Mouse (Mus musculus): Measurements from ENCODE around the gene Ltbp4. TPM values are rescaled to one million over a fixed set of nuclear protein-coding genes. Genes with fewer than 3 reads are reported as not detected.
A peak's percentile ranks its signal among the peaks of the same experiment; 100 is the strongest.

Ltbp4 gene
- polyA plus RNA-seq, 1 experiment from 2014 or later = 7.2 TPM

DNA sequence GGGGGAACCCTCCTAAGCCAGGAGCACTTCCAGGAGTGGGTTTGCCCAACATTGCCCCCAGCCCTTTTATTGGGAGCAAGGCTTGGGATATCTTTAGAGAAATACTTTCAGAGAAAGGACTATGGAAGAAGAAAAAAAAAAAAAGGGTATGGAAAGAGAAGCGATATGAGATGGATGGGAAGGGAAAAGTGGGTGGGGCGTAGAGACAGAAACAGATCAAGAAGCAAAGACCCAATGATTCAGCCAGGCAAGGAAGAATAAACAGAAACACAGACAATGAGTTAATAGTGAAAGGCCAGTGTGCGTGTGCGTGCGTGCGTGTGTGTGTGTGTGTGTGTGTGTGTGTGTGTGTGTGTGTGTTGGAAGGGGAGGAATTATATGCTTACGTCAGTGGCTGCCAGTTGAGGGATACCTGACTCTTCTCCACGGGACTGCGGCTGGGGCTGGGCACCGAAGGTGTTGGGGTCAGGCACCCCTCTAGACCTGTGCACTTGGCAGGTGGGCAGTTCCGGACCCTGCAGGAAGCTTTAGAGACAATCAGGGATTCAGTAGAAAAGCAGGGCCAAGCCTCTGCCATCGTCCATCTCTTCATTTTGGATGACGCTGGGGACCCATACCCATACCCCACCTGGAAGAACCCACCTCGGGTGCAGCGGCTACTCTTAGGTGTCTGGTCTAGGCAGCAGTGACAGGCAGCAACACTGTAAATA lies 2.3 kb downstream of the Ltbp4 start:
- DNase-seq (no peak), ATAC-seq (no peak)
- peaks cover 84% of the 10 kb centered on the region for H3K27me3 ChIP-seq (ENCODE audit: insufficient read depth, low read length)

DNA sequence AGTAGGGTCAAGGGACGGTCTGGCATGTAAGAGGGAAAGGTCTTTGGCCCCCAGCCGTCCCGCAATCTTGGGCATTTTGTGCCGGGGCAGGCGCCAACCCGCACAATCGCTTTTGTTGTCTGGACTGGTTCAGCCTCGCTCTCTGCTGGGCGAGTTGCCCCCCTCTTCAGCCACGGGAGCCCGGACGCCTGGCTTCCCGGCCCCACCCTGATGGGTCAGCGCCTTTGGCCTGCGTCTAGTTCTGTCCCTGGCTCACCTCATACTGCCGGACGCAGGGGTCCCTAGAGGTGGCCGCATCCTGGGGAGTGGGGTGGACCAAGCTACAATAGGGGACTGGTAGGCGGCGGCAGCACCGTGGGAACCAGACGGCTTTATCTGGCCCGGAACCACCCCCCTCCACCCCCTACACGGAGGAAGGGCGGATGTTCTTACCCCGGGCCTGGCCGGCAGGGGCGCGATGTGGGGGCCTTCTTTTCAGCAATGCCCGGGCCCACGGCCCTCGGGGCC lies 3.0 kb downstream of the Ltbp4 start:
- WGBS (ENCODE audit: insufficient replicate concordance) = 11% methylated on average over 32 of the region's 32 CpGs
- no peak for DNase-seq
- TF ChIP-seq EP300 (IDR thresholded peaks at IDR 0.05; ENCODE audit: low read depth) (no peak), CTCF (IDR thresholded peaks at IDR 0.05; ENCODE audit: low read depth) (0 out of 2 replicates have a peak, but pooled peaks have one; percentile 23)
- Histone ChIP-seq H3K27ac (ENCODE audit: low read depth) (no peak overlapping the region), H3K27me3 (ENCODE audit: insufficient read depth, low read length) (peaks cover 89% of the 10 kb centered on the region), H3K4me3 (ENCODE audit: low read depth, low read length) (no peak overlapping the region; the same call in 1 of the 2 replicates), H3K4me2 (ENCODE audit: low read depth, low read length) (peak overlapping the region; percentile 71; the same call in 1 of the 2 replicates), H3K9me3 (ENCODE audit: low read length) (no peaks in the 10 kb centered on the region), H3K4me1 (ENCODE audit: insufficient read depth) (peaks cover 15% of the 10 kb centered on the region), H3K36me3 (replicated peaks; ENCODE audit: insufficient read depth, low read length) (no peaks in the 10 kb centered on the region), H3K9ac (replicated peaks) (no peak overlapping the region)
- no peak for ATAC-seq

More for the DNA sequence above, 2.3 kb downstream of the Ltbp4 start:
- no peak for TF ChIP-seq CTCF (IDR thresholded peaks at IDR 0.05; ENCODE audit: low read depth)
- TF ChIP-seq EP300 (IDR thresholded peaks at IDR 0.05; ENCODE audit: low read depth) = no peak
- H3K4me1 ChIP-seq (ENCODE audit: insufficient read depth) = peaks cover 10% of the 10 kb centered on the region; the same call in 1 of the 2 replicates
- H3K27ac ChIP-seq (ENCODE audit: low read depth) = no peak overlapping the region
- H3K36me3 ChIP-seq (replicated peaks; ENCODE audit: insufficient read depth, low read length) = no peaks in the 10 kb centered on the region
- 53% methylated on average over 15 of the region's 15 CpGs for WGBS (ENCODE audit: insufficient replicate concordance)
- H3K4me3 ChIP-seq (ENCODE audit: low read depth, low read length) = no peak overlapping the region
- H3K9ac ChIP-seq (replicated peaks) = no peak overlapping the region
- no peak overlapping the region for H3K4me2 ChIP-seq (ENCODE audit: low read depth, low read length)
- H3K9me3 ChIP-seq (ENCODE audit: low read length) = no peaks in the 10 kb centered on the region

DNA sequence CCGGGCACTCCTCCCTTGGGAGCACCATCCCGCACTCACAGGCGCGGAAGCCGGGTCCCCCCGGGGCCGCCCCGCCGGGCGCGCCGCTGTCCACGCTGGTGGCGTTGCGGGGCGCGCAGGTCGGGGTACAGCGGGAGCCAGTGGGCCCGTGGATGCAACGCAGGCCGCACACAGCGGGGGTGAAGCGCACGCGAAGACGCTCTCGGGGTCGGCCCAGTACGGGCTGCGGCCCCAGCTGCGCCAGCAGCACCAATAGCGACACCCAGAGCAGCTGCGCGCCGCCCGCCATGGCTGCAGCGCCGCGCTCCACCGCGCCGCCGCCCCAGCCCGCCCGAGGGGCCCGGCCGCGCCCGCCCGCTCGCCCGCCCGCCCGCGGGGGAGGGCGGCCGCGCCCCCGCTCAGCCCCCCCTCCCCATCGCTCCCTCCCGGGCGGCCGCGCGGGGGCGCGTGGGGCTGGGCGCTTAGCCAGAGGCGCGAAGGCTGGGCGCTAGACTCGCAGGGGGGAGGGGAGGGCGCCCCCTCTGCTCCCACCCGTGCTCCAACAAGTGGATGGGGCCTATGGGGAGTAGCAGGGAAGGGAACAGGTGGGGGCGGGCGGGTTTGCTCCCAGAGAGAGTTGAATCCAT lies 4.1 kb downstream of the Ltbp4 start:
- Histone ChIP-seq H3K4me3 (ENCODE audit: low read depth, low read length) (peak overlapping the region; percentile 43), H3K36me3 (replicated peaks; ENCODE audit: insufficient read depth, low read length) (no peaks in the 10 kb centered on the region), H3K27me3 (ENCODE audit: insufficient read depth, low read length) (peaks cover 95% of the 10 kb centered on the region), H3K9me3 (ENCODE audit: low read length) (no peaks in the 10 kb centered on the region), H3K9ac (replicated peaks) (peak overlapping the region; percentile 27), H3K4me2 (ENCODE audit: low read depth, low read length) (peak overlapping the region; percentile 71), H3K4me1 (ENCODE audit: insufficient read depth) (peaks cover 18% of the 10 kb centered on the region), H3K27ac (ENCODE audit: low read depth) (no peak overlapping the region)
- ATAC-seq = no peak
- 0 out of 2 replicates have a peak, but pooled peaks have one; percentile 14 for TF ChIP-seq CTCF (IDR thresholded peaks at IDR 0.05; ENCODE audit: low read depth)
- no peak for TF ChIP-seq EP300 (IDR thresholded peaks at IDR 0.05; ENCODE audit: low read depth)
- WGBS (ENCODE audit: insufficient replicate concordance) = 3% methylated on average over 26 of the region's 77 CpGs
- no peak for DNase-seq

DNA sequence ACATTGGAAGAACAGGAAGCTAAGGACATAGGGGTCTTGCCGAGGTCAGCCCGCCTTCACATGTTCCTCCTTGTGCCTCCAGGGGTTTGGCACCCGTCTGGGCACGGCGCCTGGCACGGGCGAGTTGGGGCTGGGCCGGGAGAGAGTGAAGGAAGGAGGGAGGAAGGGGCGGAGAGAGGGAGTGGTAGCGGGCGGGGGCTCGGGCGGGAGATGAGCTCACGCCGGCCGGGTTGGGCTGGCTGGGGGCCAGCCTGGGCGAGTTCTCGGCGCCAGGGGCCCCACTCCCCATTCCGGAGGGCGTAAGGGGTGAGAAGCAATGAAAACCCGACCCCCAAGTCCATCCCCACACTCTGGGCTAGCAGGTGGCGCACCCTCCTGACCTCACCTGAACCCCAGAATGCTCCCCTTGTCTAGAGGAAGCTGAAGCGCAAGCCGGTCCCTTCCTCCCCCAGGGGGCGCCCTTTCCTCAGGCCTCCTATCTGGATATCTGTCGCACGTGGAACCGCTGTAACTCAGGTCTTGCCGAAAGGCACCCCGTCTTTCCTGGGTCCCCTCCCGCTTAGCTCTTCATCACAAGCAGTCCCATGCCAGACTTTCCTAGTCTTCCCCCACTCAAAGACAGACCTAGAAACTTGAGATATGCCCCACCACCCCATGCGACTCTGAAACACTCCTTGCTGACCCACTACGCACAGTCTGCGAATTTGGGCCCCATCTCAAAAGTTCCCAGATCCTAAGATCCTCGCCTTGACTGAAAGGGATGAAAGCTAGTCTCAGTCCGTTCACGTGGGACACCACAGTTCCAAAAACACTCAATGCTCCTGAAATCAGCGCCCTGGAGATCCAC lies 4.9 kb downstream of the Ltbp4 start:
- Histone ChIP-seq H3K9me3 (ENCODE audit: low read length) (no peaks in the 10 kb centered on the region), H3K4me2 (ENCODE audit: low read depth, low read length) (peak overlapping the region; percentile 71), H3K4me1 (ENCODE audit: insufficient read depth) (peaks cover 18% of the 10 kb centered on the region), H3K27ac (ENCODE audit: low read depth) (no peak overlapping the region), H3K4me3 (ENCODE audit: low read depth, low read length) (peak overlapping the region; percentile 43), H3K36me3 (replicated peaks; ENCODE audit: insufficient read depth, low read length) (no peaks in the 10 kb centered on the region), H3K27me3 (ENCODE audit: insufficient read depth, low read length) (peaks cover 96% of the 10 kb centered on the region), H3K9ac (replicated peaks) (peak overlapping the region; percentile 27; the same call in 1 of the 2 replicates)
- DNase-seq (peak; percentile 90), ATAC-seq (peak; percentile 12; the same call in 1 of the 2 replicates)
- TF ChIP-seq CTCF (IDR thresholded peaks at IDR 0.05; ENCODE audit: low read depth) (peak; percentile 88), EP300 (IDR thresholded peaks at IDR 0.05; ENCODE audit: low read depth) (no peak)
- WGBS (ENCODE audit: insufficient replicate concordance) = 1% methylated on average over 28 of the region's 39 CpGs

DNA sequence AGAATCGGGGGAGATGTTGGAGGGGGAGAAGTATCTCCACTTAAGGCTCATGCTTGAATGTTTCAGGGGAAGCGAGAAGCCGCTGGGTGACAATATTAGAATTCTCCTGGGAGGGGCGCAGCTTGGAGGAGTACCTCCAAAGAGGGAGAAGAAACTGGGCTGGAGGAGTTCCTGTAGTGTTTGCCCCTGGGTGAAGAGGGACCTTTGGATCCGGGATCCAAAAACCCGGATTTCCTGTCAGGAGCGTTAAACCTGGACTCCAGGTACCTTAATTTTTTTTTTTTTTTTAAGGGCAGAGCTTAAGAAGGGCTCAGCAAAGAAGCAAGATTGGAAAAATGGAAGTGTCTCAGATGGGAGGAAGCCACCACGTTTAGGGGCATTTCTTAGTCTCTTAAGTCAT lies 5.6 kb downstream of the Ltbp4 start:
- H3K27me3 ChIP-seq (ENCODE audit: insufficient read depth, low read length) = peaks cover 96% of the 10 kb centered on the region
- H3K27ac ChIP-seq (ENCODE audit: low read depth) = peak overlapping the region; percentile 46
- no peak overlapping the region for H3K9ac ChIP-seq (replicated peaks)
- DNase-seq (no peak), ATAC-seq (no peak)
- peaks cover 18% of the 10 kb centered on the region for H3K4me1 ChIP-seq (ENCODE audit: insufficient read depth)
- H3K4me2 ChIP-seq (ENCODE audit: low read depth, low read length) = peak overlapping the region; percentile 71
- H3K36me3 ChIP-seq (replicated peaks; ENCODE audit: insufficient read depth, low read length) = no peaks in the 10 kb centered on the region
- peak overlapping the region; percentile 43 for H3K4me3 ChIP-seq (ENCODE audit: low read depth, low read length)
- H3K9me3 ChIP-seq (ENCODE audit: low read length) = no peaks in the 10 kb centered on the region
- WGBS (ENCODE audit: insufficient replicate concordance) = 6% methylated on average over 8 of the region's 8 CpGs
- no peak for TF ChIP-seq CTCF (IDR thresholded peaks at IDR 0.05; ENCODE audit: low read depth)
- TF ChIP-seq EP300 (IDR thresholded peaks at IDR 0.05; ENCODE audit: low read depth) = no peak

Data from liver, postnatal 0 days (tissue).